Mouse (Mus musculus) liver, embryonic 14.5 days (tissue): ENCODE data around the gene Flrt1.

Source experiments
- CTCF ChIP-seq: IDR thresholded peaks from 2 replicates; pipeline ENCODE4 v1.5.1; 2016; ENCODE audit warnings: antibody characterized with exemption, low read depth, control low read depth
- EP300 ChIP-seq: IDR thresholded peaks from 2 replicates; pipeline ENCODE4 v1.6.1; 2016; ENCODE audit warnings: antibody characterized with exemption, low read depth

- TF ChIP-seq CTCF (peak; percentile 23; the same call in 1 of the 2 replicates), EP300 (no peak)
These were observed 12.3 kb upstream of the Flrt1 start for GRCm38 (mm10) chr19:7117653-7118307.
